Mouse (Mus musculus) liver, adult 2 months (tissue): ENCODE data around the gene Smarcc1.

Source experiments
- CTCF ChIP-seq: fragments of 200-500 bp; IDR thresholded peaks from 2 replicates; pipeline ENCODE4 v1.5.1; 2011; ENCODE audit warnings: low read depth, low read length, control low read depth
- POLR2A ChIP-seq: fragments of 200-500 bp; IDR thresholded peaks from 2 replicates; pipeline ENCODE4 v1.6.1; 2011; ENCODE audit warnings: low read length, control low read depth; ENCODE audit not compliant: insufficient read depth; ENCODE audit errors: extremely low read depth

DNA sequence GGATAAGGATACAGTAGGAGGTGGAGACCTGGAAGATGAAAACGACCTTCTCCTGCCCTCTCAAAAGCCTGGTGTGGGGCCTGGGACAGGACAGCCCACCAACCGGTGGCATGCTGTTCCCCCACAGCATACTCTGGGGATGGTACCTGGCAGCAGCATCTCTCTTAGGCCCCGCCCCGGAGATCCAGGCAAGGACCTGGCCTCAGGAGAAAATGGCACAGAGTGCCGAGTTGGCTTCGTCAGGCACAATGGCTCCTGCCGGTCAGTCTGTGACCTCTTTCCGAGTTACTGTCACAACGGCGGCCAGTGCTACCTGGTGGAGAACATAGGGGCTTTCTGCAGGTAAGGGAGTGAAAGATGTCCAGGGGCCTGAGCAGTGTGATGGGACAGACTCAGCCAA, 129.5 kb downstream of the Smarcc1 start:
- no peak for TF ChIP-seq CTCF
- no peak for TF ChIP-seq POLR2A
